Mouse (Mus musculus) neutrophil, adult 83 days (primary cell): Measurements from ENCODE around the gene Vmn1r91. TPM values are rescaled to one million over a fixed set of nuclear protein-coding genes. Genes with fewer than 3 reads are reported as not detected.

ENCODE experiments used
- total RNA-seq, 2 experiments: library from RNA; stranded (reverse); gene quantifications; one replicate each; pipeline ENCODE4 v1.2.4; 2023

The Vmn1r91 gene
- not detected for total RNA-seq

DNA sequence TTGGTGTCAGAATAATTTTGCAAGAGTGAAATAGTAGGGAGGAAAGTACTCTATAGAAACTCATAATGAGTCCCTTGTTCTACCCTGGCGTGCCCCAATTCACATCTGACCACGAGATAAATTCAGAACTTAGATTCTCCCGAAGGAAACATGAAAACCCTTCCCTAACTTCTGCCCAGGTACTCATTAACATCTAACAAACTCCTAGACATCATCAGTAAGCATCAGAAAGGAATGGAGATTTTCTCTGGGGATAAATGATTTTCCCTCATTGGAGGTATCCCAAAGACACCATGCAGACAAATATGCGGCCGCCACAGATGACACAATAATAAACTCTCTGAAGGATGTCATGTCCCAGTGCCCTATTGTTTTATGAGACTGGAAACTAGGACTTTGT is at the start of gene Vmn1r91:
Gene Vmn1r91 (plus strand): TSS at position 301 of the 400 bp plus-strand sequence.

DNA sequence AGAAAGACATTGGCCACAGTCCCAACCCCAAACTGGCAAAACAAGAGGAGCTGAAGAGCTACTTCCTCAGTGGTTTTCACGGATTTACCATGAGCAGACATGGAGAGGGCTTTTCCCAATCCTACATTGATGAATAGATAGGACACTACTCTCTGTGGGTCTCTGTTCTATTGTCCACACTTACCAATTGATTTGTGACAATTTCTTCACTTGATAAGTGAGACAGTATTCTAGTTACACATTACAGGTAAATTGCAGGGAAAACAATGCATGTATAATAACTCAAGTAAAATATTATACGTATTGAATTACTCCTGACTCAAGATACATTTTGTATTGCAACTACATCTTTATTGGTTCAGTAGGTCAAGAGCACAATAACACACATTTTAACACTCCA is 23.0 kb downstream of the Vmn1r91 start, which contains the start of gene Gm16442:
Gene Gm16442 (minus strand): TSS at position 101 of the 400 bp plus-strand sequence.

DNA sequence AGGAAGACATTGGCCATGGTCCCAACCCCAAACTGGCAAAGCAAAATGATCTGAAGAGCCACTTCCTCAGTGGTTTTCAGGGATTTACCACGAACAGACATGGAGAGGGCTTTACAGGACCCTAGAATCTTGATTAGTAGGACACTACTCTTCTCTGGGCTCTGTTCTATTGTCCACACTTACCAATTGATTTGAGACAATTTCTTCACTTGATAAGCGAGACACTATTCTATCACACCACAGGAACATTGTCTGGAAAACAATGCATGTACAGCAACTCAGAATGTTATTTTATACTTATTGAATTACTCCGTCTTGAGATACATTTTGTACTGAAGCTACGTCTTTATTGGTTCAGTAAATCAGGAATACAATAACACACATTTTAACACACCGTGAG is 39.5 kb downstream of the Vmn1r91 start, which contains the start of gene Vmn1r93:
Gene Vmn1r93 (minus strand): TSS at position 101 of the 400 bp plus-strand sequence.

Other genes with a start within 250 kb of the Vmn1r91 start
- not detected for gene Gm19345, start 247.7 kb upstream of the Vmn1r91 start, total RNA-seq
- gene Ceacam16, start 238.4 kb upstream of the Vmn1r91 start, total RNA-seq, result 1 to 10 TPM; 1.3 to 1.7 TPM
- gene Ceacam19, start 211.7 kb upstream of the Vmn1r91 start, total RNA-seq, result under 1 TPM; 0.68 TPM
- gene Pvr, start 178.5 kb upstream of the Vmn1r91 start, total RNA-seq, result 1 to 10 TPM; 4.1 to 5.1 TPM
- not detected for gene Igsf23, start 148.9 kb upstream of the Vmn1r91 start, total RNA-seq
- not detected for gene Ceacam20, start 134.3 kb upstream of the Vmn1r91 start, total RNA-seq
- not detected for gene Nlrp9b, start 108.2 kb upstream of the Vmn1r91 start, total RNA-seq
- not detected for gene Gm16442, start 22.9 kb downstream of the Vmn1r91 start, total RNA-seq
- not detected for gene Vmn1r93, start 39.4 kb downstream of the Vmn1r91 start, total RNA-seq
- not detected for gene Vmn1r94, start 68.7 kb downstream of the Vmn1r91 start, total RNA-seq
- gene Vmn1r95, start 94.0 kb downstream of the Vmn1r91 start, total RNA-seq, result not detected
- gene Gm6164, start 105.9 kb downstream of the Vmn1r91 start, total RNA-seq, result not detected
- not detected for gene Gm4498, start 134.1 kb downstream of the Vmn1r91 start, total RNA-seq
- gene Gm5890, start 163.2 kb downstream of the Vmn1r91 start, total RNA-seq, result not detected
- gene Gm4133, start 234.4 kb downstream of the Vmn1r91 start, total RNA-seq, result not detected